Mouse (Mus musculus) kidney, postnatal 36 days (tissue): ENCODE results near the gene Klkb1.
"Not testable (repeated sequence)": the region's sequence is repeated elsewhere in the genome, so short reads cannot be mapped to it uniquely, and the experiment has no call there.

ENCODE experiments used
- DNase-seq, 2 experiments: peaks; one replicate each; pipeline ENCODE4 v3.0.0; 2021 to 2022; ENCODE audit warnings: mixed read lengths in 2 of 2

Gene Klkb1

DNA sequence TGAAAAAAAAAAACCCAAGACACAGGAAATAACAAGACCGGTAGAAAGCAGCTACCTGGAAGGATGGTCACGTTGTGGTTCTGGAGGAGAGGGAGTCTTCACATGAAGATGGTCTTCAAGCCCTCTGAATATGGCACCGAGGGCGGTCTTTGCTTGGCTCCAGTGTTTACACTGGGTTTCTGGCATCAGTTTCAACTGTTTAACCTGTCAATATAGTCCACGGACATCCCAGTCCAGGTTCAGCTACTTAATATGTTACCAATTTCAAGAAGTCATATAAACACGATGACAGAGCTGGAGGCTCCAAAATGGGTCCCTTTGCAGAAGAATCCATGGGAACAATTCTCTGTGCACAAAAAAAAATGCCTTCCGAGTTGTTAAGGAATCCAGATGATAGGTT is at the start of gene Klkb1:
Gene Klkb1, minus strand, starts transcription at position 173 of the 400 bp plus-strand sequence.
- no peak for DNase-seq

DNA sequence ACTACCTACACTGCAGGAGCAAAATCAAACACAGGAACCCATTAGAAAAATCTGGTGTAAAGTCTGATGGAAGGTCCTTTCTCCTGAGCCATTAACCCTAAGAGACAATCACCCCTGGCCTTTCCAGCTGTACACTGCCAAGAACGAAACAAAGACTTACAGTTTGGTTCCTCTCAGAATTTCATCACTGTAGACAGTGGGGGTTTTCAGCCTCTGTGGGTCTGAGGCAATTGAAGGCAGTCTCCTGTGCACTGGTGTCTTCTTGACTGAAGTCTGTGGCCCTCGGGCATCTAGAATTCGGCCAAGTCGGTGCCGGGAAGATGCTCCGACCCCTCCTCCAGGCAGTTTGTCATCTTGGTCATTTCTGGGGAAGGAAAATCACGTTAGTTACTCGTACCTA is 49.6 kb upstream of the Klkb1 start:
- no peak for DNase-seq

DNA sequence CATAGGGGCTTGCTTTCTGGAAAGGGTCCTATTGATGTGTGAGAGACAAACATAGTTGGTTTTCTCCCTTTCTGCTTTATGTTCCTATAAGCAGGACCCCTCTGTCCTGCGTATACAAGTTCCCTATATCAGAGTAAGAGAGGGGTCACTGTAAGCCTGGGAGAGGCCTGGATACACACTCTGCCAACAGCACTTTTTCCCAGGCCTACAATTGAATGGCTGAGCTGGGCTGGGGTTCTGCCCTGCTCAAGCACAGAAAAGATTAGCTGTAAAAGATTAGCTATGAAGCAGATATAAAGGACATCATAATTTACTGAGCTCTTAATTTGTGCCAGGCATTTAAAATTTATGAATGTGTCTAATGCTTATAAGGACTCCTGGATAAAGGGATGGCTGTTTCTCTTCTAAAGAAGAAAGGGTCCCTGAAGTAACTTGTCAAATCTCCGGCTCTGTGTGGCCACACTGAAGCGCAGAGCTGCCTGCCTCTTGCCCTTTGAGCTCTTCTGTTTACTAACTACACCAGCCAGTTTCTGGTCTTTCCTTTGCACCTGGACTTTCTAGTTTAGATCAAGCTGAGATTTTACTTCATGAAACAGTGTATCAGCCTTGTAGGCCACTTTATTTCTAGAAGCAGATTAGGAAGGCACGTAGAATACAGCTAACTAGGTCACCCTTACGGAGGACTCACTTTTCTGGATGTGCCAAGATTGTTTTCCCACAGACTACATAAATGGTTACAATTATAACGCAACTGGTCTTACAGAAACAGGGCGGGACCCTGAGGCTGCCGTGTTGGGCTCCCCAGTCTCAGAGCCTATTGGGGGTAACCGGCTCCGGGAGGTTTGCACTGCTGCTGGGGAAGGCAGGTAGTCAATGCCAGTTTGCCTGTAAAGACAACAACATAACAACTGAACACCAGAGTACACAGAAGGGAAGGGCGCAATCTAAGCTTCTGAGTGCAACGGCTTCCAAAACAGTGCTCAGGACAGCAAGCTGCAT is 47.3 kb upstream of the Klkb1 start:
- DNase-seq, result no peak

DNA sequence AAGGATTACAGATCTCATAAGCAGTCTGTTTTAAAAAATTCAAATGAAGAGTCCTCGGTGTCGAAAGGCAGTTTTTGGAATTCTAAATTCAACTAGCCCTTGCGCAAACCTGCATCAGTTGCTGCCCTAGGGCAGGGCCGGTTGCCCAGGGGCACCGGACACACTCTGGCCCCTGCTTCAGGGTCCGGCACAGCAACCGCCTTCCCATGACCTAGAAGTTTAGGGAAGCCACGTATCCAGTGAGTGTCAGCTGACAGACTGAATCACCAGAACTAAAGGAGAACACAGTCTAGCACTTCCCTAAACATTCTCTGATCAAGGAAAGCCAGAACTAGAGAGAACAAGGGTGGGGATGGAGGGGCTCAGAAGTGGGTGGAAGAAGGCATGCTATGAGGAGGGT is 38.8 kb upstream of the Klkb1 start:
- peak; percentile 14 to 22 for DNase-seq

DNA sequence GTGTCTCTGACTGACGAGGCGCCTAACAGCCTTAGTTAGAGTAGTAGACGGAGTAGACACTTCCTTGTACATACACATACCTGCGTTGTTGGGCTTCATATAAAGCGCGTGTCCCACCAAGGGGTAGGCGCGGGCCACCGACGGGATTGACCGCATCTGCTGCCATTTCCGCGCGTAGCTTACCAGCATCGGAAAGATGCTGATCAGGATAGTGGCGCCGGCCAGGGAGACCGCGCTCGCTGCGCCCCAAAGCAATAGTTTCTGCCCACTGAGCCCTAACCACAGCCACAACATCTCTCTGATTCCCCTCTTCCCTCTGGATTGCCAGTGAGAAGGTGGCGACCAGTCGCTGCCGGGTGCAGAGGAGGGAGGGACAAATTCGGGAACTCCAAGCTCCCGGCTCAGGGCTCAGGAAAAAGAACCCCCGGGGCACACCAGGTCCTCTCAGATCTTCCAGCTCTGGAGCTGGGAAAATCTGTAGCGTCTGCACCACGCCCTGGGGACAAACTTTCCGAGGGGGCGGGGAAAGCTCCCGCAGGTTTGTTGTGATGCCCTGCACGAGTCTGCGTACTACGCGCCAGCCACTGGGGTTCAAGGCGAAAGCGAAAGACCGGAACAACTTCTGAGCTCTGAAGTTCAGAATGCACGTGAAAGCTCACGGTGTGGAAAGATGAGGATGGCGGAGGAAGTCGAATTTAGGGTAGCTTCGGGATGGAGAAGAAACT is 38.2 kb upstream of the Klkb1 start, which contains the start of gene Cyp4v3:
Gene Cyp4v3, minus strand, starts transcription at position 532 of the 725 bp plus-strand sequence.
- peak; percentile 75 to 81 for DNase-seq

DNA sequence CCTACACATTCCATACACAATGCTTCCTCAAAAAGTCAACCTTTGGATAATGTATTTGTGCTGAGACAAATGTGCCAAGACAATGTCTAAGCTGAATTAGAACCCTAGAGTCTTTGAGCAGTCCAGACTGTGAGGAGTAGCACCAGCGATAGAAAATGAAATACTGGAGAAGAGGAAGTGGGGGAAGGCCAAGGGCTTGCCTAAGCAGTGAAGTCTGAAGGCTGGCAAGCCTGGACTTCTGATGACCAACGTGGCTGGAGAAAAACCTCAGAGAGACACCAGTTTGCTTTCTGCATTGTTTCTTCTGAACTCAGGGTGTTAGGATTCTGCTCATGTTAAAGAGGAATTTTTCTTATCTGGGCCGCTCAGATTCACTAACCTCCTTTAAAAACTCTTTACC is 36.2 kb upstream of the Klkb1 start:
- no peak for DNase-seq

DNA sequence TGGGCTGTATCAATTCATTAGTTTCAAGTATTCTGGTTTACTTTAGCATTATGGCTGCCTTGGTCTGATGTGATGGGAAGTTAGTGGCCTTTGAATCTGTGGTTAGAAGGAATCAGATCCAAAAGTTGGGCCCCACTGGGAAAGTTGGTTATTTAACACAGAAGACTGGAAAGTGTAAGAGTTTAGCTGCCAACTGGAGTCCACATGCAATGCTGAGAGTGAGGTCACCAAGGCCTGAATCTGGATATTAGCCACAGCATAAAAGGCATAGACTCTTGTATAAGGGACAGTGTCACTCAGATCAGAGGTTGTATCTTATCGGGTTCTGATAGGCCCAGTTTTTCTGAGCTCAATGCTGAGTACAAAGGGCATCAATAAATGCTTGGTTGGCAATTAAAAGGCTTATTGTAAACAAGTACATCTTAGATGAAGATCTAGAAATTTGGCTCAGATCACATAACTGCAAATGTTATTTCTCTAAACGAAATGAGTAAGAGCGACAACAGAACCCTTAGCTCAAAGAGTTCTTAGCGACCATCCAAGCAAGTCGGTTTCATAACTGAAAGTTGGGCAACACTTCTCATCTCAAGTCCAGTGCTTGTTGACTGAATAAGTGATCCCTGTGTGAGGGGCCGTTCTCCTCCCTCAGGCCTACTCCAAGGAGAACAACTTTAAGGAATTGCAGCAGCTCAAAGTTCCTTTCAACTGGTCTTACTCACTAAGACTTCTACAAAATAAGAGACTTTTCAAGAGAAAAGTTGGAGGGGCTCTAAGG is 34.7 kb upstream of the Klkb1 start:
- DNase-seq, result no peak

DNA sequence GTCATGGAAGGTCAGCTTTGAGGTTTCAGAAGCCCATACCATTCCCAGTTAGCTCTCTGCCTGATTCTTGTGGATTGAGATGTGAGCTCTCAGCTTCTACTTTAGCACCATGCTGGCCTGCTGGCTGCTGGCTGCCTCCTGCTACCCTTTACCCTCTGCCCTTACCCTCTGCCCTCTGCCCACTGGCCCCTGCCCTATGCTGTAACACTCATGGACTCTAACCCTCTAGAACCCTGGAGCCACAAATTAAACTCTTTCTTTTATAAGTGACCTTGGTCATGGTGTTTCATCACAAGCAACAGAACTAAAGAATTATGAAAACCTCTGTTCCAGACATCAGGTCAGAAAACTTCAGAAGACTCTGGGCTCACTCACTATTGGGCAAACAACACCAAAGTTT is 32.4 kb upstream of the Klkb1 start:
- not testable (repeated sequence) for DNase-seq

DNA sequence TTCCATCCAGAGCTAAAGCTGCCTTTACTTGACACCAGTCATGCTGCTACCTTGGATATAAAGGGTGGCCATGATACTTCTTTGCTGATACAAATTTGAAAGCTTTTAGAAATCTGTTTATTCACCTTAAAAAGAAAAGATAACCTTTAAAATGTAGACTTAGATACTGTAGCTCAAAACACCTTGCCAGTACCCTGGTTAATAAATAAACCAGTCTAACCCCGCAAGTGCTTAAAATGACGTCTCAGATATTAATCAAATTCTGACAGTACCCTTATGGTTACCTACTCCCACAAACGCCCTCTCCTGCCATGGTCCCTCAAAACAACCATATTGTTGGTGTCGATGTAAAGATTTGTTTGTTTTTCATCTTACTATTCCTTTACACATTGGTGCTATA is 29.5 kb upstream of the Klkb1 start:
- no peak for DNase-seq

DNA sequence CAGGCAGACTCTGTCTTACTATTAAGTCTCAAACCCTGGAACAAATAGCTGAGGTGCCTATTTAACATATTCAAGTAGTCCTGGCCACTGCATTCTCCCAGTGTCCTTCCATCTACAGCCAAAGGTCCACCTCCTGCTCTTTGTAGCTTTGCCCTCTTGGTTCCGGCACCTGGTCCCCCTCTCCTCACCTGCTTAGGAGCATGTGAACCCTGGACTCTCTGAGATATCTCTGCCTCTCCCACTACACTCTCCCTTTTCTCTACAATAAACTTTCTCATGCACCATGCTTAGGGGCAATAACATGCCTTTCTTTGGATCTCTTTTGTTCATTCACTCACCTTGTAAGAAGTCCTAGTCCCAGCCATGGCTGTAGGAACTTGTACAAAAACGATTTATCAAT is 26.7 kb upstream of the Klkb1 start:
- DNase-seq, result no peak

DNA sequence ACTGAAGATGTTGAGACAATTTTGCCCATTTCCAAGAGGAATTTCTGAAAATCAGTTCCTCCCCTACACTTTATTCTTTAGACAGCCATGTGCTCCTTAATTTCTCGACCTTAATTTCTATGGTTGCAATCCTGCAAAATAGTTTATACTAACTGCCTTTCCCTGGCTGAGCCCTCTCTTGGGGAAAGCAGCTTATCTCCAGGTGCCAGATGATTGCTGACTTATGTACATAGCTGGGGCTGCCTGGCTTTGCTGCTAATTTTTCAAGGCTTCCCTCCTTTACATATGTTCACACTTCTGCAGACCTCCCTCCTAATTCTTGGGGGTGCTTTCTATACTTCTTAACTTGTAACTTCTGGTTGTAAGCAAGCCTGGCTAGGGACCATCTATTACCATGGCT is 26.3 kb upstream of the Klkb1 start:
- no peak for DNase-seq

DNA sequence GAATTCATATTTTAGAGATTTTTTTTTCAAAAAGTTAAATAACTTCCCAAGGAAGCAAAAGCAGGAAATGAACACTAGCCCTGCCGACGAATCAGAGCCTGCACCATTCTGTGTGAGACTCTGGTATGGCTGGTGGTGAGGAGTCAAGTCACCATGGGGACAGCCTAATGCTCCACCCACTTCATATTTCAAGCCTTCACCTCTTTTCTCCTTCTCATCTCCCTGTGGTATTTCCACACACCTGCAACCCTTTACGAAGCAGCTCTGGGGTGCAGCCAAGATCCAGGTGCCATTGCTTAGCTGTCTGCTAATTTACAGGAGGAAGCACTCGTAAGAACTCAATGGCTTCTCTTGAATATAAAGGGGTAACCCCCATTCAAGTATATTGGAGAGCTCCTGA is 16.3 kb upstream of the Klkb1 start:
- no peak for DNase-seq

DNA sequence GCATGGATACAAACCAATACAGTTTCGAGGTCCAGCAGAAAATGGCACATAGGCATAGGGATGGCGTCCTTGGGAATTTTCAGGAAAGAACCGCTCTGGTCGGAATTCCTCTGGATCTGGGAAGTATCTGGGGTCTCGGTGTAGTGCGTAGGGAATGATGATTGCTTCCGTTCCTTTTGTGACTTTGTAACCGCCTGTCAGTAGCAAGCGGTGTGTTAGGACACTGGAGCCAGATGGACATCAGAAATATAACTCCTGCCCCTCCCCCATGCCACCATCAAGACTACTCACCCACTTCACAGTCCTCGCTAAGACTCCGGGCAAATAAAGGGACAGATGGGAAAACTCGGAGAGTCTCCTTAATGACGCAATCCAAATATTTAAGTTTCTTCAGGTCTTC is 13.7 kb upstream of the Klkb1 start, which contains the start of gene Gm45753:
Gene Gm45753, minus strand, starts transcription at position 101 of the 400 bp plus-strand sequence.
- DNase-seq, result no peak

DNA sequence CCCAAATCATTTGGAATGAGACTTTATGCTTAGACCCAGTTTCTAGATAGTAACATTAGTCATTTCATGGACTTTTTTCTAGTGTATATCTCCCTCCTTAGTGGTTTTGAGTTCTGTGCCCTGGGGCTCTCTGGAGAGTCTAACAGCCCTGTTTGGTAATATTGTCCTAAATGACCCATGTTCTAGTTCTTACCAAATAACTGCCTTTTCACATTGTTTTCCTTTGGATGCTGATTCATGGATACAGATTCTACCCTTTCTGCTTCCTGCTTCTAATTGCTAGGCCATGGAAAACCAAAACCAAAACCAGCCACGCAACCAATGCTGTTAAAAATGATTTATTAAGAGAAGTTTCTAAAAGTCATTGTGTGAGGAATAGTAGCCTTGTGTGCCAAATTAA is 10.8 kb upstream of the Klkb1 start:
- no peak for DNase-seq

DNA sequence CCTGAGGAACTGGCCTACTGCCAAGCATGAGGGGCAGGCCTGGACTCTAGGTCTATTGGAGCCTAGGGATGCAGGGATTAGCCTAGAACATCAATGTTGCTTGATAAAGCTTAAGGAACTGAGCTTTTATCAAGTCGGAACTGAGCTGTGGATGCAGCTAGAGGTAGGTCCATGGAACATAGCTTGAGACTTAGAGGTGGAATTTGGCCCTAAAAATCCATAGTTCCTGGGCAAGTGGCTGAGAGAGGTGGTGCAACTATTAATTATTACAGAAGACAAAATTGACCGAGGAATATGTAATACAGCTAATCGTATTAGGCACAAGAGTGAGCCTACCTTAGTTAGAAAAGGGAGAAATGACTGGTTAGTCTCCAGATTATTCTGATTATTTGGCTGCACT is 9.7 kb upstream of the Klkb1 start:
- DNase-seq, result no peak

DNA sequence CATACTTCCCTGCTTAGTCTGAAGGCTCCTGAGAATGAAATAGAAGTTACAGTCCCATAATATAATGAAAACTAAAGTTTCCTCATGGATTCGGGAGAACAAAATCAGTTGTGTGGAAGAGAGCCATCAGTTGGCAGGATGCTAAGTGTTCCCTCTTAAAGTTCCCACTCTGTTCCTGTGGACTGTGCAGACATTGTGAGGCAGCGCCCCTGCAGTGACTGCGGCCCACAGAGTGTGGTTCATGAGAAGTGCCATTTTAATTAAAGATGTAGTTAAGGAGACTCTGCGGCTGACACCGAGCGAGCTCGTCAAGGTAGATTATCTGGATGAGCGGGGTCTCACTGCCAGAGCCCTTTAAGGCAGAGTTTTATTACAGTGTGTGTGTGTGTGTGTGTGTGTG is 7.7 kb upstream of the Klkb1 start:
- no peak for DNase-seq

DNA sequence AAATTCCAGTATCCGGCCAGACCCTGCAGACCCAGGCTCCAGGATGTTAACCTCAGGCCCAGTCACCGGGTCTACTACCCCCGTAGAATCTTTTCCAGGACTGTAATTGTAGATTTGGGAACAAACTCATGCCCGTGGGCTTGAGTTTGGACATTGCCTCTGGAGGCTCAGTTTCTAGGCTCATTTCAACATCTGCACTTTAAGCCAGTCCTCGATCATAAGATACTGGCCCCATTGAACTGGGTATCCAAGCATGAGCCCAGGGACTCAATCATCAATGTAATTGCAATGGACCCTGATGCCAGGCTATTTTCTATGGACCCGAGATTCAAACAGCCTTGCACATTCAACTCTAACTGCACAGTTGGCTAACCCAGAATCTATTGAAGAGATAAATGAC is 617 bp upstream of the Klkb1 start:
- no peak for DNase-seq

DNA sequence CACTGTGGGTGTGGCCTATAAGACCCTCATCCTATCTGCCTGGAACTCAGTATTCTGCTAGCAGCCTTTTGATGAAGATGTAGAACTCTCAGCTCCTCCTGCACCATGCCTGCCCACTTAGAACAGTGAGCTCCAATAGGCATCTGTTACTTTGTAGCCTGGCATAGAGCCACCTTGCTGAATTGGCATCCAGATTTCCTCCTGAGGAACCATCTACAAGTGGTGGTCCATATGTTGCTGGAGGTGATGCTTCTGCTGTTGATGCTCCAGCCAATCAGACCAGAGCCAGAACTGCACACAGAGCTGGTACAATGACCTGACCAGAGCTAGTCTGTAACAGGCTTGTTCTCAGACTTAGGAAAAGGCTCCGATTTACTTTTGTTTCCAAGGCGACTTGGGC is 2.9 kb downstream of the Klkb1 start:
- no peak for DNase-seq

DNA sequence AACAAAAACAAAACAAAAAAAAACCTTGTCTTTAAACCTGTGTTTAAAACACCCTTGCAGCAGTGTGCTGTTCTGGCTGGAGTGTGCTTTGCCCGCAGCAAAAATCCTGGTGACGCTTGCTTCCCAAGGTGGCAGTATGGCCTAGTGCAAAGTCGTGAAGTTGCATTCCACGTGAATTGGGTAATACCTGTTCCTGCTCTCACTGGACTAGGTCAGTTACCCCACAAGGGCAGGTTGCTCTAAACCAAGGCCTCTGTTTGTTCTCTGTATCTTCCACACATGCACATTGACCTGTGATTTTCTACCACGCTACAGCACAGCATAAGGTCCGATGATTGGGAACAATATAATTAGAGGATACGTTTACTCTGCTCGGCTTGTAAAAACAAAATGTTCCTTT is 13.0 kb downstream of the Klkb1 start:
- peak; percentile 9 to 14 for DNase-seq

DNA sequence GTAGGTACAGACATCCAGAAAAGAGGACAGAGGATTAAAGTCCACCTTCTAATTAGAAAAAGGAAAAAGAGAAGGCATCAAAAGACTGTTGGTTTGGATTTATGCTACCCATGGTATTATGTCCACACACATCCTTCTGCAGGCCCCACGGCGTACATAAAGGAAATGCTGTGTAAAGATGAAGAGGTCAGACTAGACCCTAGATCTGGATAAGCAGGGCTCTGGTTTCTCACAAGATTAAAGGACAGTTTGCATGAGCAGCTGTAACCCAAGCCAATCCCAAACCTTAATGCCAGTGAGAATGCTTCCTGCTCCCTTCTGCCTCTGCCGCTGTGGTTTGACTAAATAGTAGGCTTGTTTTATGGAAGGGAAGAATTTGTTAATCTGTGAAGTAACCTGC is 17.2 kb downstream of the Klkb1 start:
- no peak for DNase-seq

DNA sequence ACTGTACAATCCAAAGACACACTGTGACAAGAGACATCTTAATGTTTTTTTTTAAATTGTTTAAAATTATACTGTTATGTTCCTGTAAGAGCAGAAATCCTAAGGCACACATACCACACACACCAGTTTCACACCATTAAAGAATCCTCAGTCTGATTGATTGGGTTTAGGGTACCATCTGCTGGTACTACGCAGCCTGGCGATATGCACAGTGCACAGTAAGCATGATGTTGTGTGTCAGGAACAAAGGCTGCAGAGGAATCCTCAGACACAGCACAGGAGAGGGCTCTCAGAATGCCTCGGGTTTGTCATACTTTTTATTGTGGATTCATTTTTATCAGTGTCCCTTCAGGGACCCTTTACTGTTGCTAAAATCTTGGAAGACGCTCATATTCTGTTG is 20.3 kb downstream of the Klkb1 start:
- DNase-seq, result no peak

DNA sequence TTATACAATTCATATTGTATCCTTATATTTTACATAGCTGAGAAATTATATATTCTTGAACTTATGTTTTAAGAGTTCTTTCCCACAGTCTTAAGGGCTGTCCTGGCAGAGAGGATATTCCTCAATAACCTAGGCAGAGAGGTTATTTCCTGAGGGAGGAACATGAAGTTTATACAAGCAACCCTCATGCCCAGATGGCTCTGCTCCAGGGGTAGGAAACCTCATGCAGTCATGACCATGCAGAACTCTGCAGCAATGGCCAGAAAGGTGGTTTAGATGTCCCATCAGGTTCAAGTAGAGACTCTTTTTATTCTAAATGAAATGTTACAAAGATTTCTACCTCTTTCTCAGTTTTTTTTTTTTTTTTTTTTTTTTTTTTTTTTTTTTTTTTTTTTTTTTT is 25.6 kb downstream of the Klkb1 start:
- DNase-seq, result peak in 1 of 2 experiments; percentile 6

DNA sequence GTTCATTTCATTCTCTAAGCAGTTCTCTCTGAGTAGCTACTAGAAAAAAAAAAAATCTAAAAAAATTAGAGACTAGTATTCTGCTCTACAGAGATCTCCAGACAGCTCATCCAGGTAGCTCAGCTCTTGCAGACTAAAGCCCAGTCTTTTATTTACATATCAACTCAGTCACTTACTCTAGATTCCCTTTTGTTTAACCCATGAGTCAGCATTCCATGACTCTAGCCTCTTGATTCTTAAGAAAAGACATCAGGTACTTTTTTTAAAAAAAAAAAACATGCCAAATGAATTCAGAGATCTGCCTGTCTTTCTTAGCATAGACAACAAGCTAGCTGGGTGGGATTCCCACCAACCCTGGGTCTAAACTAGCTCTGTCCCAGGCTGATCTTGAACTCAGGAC is 26.2 kb downstream of the Klkb1 start:
- DNase-seq, result no peak
